Mouse (Mus musculus) heart, postnatal 0 days (tissue): ENCODE measurements around the gene Mat1a.

Source experiments
- CTCF ChIP-seq: IDR thresholded peaks from 2 replicates; pipeline ENCODE4 v1.5.1; 2016; ENCODE audit warnings: antibody characterized with exemption, control low read depth, low read depth
- EP300 ChIP-seq: IDR thresholded peaks from 2 replicates; pipeline ENCODE4 v1.6.1; 2016; ENCODE audit warnings: antibody characterized with exemption, low read depth

- TF ChIP-seq CTCF, result no peak
- TF ChIP-seq EP300, result no peak
Observed at GRCm38 (mm10) chr14:41124683-41125082, 19.8 kb downstream of the Mat1a start.
